Mouse (Mus musculus): ENCODE results near the gene Atp5g3. TPM values are rescaled to one million over a fixed set of nuclear protein-coding genes. Genes with fewer than 3 reads are reported as not detected.

Atp5g3 gene
- polyA plus RNA-seq, 1 experiment from 2014 or later = 1,258 TPM

DNA sequence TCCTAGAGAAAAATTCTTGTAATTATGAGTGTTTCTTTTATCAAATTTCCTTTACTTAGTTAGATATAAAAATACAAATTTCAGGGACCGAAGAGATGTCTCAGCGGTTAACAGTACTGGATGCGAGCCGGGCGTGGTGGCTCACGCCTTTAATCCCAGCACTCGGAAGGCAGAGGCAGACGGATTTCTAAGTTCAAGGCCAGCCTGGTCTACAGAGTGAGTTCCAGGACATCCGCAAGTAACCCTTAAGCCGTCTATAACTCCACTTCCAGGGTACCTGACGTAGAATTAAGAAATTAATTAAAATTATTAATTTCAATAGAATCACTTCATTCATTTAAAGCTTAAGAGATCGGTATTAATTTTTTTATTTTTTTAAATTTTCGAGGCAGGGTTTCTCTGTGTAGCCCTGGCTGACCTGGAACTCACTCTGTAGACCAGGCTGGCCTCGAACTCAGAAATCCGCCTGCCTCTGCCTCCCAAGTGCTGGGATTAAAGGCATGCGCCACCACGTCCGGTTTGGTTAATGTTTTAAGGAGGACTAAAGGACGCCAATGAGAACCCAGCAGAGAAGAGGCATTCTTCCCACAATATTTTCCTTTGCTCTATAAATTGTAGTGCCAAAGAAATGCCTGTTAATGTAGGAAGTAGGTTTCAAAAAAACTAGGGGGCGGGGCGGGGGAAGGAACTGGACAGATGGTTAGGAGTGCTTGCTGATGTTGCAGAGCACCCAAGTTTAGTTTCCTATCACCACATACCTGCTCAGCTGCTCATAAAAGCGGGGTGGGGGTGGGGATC is 17.5 kb downstream of the Atp5g3 start:
- WGBS = 60% methylated on average over 22 of the region's 22 CpGs

DNA sequence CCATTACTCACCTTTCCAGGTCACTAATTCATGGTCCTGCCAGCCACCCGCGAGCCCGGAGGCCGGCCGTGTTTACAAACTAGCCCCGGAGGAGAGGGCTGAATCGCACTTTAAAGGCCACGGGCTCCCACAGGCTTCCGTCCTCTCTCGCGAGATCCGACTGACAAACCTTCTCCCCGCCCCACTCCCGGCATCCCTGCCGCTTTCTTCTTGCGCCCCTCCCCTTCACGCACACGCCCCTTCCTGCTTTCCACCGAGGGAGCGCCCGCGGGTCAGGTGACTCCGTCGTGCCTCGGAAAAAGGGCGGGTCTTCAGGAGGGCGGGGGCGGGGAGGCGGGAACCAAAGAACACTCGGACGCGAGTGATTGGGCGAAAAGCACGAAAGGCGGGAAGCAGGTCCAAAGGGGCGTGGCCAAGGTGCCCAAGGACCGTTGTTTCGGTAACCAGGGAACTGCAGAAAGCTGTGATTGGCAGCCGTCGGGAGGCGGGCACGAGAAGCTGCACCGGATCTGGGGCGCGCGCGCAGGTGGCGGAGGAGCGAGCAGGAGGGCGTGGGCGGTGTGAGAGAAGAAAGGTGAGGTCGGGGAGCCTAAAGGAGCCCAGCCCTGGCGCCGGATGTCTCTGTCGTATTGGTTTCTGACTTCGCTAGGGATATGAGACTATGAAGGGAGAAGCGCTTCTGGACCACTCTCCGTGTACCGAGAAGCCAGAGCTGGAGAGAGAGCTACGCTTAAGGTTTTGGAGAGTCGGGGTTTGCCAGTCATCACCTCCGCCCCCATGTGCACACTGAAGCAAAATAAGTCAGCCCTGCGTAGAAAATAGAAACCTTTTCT is 18.4 kb downstream of the Atp5g3 start, which contains the start of gene Atf2:
Gene Atf2 (minus strand): TSS at position 176 of the 833 bp plus-strand sequence.
- Histone ChIP-seq H3K9ac (peak within 1 kb of the TSS; percentile 98), H3K4me3 (replicated peaks) (peak within 1 kb of the TSS; percentile 96), H3K27ac (peak within 1 kb of the TSS; percentile 89), H3K36me3 (no peaks in the 10 kb centered on the region), H3K27me3 (replicated peaks) (no peaks in the 10 kb centered on the region), H3K9me3 (no peaks in the 10 kb centered on the region), H3K4me2 (peak within 1 kb of the TSS; percentile 78), H3K4me1 (no peaks in the 10 kb centered on the region; the same call in 1 of the 2 replicates)
- ATAC-seq (ENCODE audit: insufficient read depth, low FRiP score, low read depth) = peak; percentile 96
- under 1% methylated on average over 62 of the region's 63 CpGs for WGBS

More for the DNA sequence above, 17.5 kb downstream of the Atp5g3 start:
- no peaks in the 10 kb centered on the region for H3K9me3 ChIP-seq
- peak overlapping the region; percentile 96 for H3K4me3 ChIP-seq (replicated peaks)
- no peaks in the 10 kb centered on the region; the same call in 1 of the 2 replicates for H3K4me1 ChIP-seq
- peak overlapping the region; percentile 60 for H3K4me2 ChIP-seq
- ATAC-seq (ENCODE audit: insufficient read depth, low FRiP score, low read depth) = no peak
- H3K27me3 ChIP-seq (replicated peaks) = no peaks in the 10 kb centered on the region
- no peak overlapping the region for H3K9ac ChIP-seq
- no peaks in the 10 kb centered on the region for H3K36me3 ChIP-seq
- peak overlapping the region; percentile 85; the same call in 1 of the 2 replicates for H3K27ac ChIP-seq

DNA sequence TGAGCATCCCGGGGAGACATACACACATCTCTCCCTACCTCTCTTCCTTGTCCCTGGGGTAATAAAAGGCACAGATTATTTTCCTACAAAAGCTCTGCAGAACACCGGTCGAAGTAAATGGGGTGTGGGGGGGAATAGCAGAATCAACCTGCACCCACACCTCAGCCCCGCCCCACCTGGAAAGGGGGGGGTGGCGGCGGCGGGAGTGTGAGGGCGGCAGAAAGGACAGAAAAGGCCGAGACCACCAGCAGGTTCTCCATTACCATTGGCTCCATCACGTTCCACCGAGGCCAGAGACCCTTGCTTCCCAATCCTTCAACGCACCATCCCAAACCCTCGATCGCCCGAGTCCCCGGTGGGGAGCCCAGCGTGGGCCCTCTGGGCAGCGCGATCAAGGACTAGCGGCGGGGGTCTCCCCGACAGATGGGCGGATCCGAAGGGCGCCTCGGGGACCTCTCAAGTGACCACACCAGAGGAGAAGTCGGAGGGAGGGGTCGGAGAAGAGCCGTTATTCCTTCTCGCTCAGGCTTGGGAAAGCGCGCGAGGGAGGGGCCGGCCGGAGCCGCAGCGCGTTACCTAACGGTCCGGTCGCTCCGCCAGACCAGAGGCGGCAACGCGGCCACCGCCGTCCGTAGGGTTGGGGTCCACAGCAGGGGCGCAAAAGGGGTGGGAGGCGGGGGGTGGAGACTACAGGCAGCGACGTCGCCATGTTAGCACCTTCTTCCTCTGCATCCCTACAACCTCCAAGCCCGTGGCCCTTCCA is 19.2 kb downstream of the Atp5g3 start:
- Histone ChIP-seq H3K9ac (peak overlapping the region; percentile 98), H3K27ac (peak overlapping the region; percentile 89), H3K36me3 (no peaks in the 10 kb centered on the region), H3K4me3 (replicated peaks) (peak overlapping the region; percentile 96), H3K9me3 (no peaks in the 10 kb centered on the region), H3K27me3 (replicated peaks) (no peaks in the 10 kb centered on the region), H3K4me1 (no peaks in the 10 kb centered on the region; the same call in 1 of the 2 replicates), H3K4me2 (peak overlapping the region; percentile 78)
- under 1% methylated on average over 53 of the region's 54 CpGs for WGBS
- peak; percentile 29 for ATAC-seq (ENCODE audit: insufficient read depth, low FRiP score, low read depth)

DNA sequence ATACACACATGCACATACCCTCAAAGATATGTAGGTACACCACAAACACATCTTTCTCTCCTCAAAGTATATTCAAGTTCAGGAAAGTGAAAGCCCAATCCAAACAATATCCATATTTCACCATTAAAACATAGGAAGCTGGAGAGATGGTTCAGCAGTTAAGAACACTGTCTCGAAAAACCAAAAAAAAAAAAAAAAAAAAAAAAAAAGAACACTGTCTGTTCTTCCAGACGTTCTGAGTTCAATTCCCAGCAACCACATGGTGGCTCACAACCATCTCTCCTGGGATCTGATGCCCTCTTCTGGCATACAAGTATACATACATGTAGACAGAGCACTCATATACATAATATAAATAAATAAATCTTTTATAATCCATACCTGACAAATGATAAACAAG is 25.1 kb downstream of the Atp5g3 start:
- Histone ChIP-seq H3K4me2 (no peak overlapping the region), H3K27ac (no peak overlapping the region), H3K4me3 (replicated peaks) (no peak overlapping the region), H3K4me1 (no peaks in the 10 kb centered on the region), H3K27me3 (replicated peaks) (no peaks in the 10 kb centered on the region), H3K36me3 (no peaks in the 10 kb centered on the region), H3K9me3 (no peaks in the 10 kb centered on the region), H3K9ac (no peak overlapping the region)
- ATAC-seq (ENCODE audit: insufficient read depth, low FRiP score, low read depth) = no peak
- WGBS = 88% methylated on average over 2 of the region's 2 CpGs

DNA sequence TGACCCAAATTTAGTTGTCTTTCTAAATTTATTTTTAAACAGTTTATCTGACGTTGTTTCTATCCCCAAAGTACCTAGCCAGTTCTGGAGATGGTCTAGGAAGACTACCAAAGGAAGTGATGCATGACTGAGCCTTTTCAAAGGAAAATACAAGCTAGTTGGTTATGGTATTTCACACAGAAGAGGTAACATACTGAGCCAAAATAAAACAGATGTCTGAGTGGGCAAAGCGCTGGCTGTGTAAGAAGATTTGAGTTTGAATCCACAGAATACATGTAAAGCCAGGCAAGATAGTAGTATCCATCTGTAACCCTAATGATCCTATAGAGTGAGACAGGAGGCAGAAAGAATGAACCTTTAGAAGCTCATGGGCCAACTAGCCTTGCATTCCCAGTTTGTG is 33.2 kb downstream of the Atp5g3 start:
- WGBS = 92% methylated on average over 2 of the region's 2 CpGs
- Histone ChIP-seq H3K27ac (no peak overlapping the region), H3K9me3 (no peaks in the 10 kb centered on the region), H3K4me2 (no peak overlapping the region), H3K9ac (no peak overlapping the region), H3K4me3 (replicated peaks) (no peak overlapping the region), H3K27me3 (replicated peaks) (no peaks in the 10 kb centered on the region), H3K4me1 (no peaks in the 10 kb centered on the region), H3K36me3 (no peaks in the 10 kb centered on the region)
- no peak for ATAC-seq (ENCODE audit: insufficient read depth, low FRiP score, low read depth)

DNA sequence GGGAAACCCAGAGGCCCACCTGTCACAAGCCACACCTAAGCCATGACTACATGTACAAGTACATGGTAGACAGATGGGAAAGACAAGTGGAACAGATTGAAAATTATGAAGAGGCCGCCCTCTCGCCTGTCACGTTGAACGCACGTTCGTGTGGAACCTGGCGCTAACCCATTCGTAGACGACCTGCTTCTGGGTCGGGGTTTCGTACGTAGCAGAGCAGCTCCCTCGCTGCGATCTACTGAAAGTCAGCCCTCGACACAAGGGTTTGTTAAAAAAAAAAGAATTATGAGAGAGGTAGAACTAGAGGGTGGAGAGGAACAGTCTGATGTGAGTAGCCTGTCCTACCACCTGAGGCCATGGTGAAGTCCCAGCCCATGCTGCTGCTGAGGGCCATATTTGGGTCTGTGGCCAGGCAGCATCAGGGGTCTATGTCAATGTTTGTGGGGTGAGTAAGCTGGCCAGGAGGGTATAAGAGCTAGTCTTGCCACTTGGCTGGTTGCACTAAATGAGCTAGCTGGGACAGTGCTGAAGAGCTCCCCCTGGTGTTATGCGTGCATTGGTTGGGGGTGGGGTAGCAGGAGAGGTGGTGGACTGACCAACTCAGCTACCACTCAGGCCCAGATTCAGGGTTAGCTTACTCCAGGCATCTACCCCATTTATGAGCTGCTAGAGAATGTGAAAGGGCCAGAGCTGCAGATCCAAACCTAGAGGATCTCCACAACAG is 43.2 kb downstream of the Atp5g3 start:
- WGBS = 83% methylated on average over 16 of the region's 16 CpGs
- H3K9ac ChIP-seq = no peak overlapping the region
- H3K4me1 ChIP-seq = no peaks in the 10 kb centered on the region
- no peak overlapping the region for H3K27ac ChIP-seq
- H3K4me3 ChIP-seq (replicated peaks) = no peak overlapping the region
- H3K36me3 ChIP-seq = 0 out of 2 replicates have a peak, but pooled peaks cover 2% of the 10 kb centered on the region
- H3K4me2 ChIP-seq = no peak overlapping the region
- ATAC-seq (ENCODE audit: insufficient read depth, low FRiP score, low read depth) = peak; percentile 39; the same call in 1 of the 2 replicates
- H3K9me3 ChIP-seq = no peaks in the 10 kb centered on the region
- no peaks in the 10 kb centered on the region for H3K27me3 ChIP-seq (replicated peaks)

DNA sequence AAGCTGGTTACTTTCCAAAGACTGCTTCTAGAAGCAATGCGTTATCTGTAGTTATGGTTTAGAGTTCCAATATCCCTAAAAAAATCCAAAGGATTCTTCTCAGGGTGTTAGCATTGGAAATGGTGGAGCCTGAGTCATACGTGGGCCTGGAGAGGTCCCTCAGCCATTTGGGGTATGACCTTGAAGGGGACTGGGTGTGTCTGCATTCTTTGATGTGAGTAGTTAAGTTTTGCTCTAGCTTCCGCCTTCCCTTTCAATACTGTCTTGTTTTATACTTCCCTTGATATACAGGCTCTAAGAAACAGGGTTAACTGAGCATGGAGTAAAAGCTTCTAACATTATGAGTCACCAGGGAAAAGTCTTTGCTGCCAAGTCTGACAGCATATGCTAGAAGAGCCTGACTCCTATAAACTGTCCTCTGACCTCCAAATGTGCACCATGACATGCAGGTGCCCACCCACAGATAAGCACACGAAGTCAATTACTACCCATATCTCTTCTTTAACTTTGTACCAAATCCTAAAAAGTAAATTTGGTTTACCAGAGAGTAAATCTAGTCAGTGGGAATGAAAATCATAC is 51.0 kb downstream of the Atp5g3 start:
- H3K36me3 ChIP-seq = no peaks in the 10 kb centered on the region
- H3K9me3 ChIP-seq = no peaks in the 10 kb centered on the region
- no peak overlapping the region for H3K4me2 ChIP-seq
- ATAC-seq (ENCODE audit: insufficient read depth, low FRiP score, low read depth) = no peak
- H3K9ac ChIP-seq = no peak overlapping the region
- H3K27ac ChIP-seq = no peak overlapping the region
- H3K4me1 ChIP-seq = no peaks in the 10 kb centered on the region
- no peaks in the 10 kb centered on the region for H3K27me3 ChIP-seq (replicated peaks)
- H3K4me3 ChIP-seq (replicated peaks) = no peak overlapping the region
- WGBS = 73% methylated on average over 4 of the region's 4 CpGs

Other genes with a start within 250 kb of the Atp5g3 start
- gene Chn1, start 136.0 kb downstream of the Atp5g3 start, polyA plus RNA-seq (2015; fragmentation: Nextera tagmentation; extraction: Ambion mirVana) = 15.8 and 19.6 TPM in 2 replicates
- gene Atf2, start 18.7 kb downstream of the Atp5g3 start, polyA plus RNA-seq (2015; fragmentation: Nextera tagmentation; extraction: Ambion mirVana) = 56.0 and 67.6 TPM in 2 replicates

Data from stomach, embryonic 15.5 days (tissue).